Mouse (Mus musculus): ENCODE data around the gene Tldc2. TPM values are rescaled to one million over a fixed set of nuclear protein-coding genes. Genes with fewer than 3 reads are reported as not detected.

The Tldc2 gene
- polyA plus RNA-seq, 1 experiment from 2014 or later = not detected

DNA sequence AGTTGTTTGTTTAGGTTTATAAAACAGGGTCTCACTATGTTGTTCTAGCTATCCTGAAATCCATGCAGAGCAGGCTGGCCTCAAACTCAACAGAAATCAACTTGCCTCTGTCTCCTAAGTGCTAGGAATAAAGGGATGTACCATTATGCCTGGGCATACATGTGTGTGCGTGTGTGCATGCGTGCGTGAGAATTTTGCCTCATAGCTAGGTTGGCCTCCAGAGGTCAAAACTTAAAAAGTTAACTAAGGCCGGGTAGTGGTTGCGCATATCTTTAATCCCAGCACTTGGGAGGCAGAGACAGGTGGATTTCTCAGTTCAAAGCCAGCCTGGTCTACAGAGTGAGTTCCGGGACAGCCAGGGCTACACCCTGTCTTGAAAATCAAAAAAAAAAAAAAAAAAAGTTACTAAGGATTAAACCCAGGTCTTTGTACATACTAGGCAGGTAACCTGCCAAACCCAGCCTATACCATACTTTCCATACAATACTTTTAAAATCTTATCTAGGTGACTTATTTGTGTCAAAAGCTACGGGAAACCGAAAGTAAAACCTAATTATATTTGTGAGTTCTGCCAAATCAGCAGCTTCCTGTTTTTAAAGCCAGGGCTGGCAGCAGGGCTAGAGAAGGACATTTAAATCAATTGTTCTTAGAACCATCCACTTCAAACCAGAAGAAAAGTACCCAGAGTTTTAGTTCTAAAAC is 44.1 kb downstream of the Tldc2 start:
- H3K4me1 ChIP-seq (replicated peaks; ENCODE audit: control insufficient read depth, insufficient read depth, low read length) = peaks cover 11% of the 10 kb centered on the region
- DNase-seq (ENCODE audit: low spot score) (peak; percentile 22), ATAC-seq (replicated peaks; ENCODE audit: low FRiP score) (no peak)
- H3K4me2 ChIP-seq = peak overlapping the region; percentile 41
- 63% methylated on average over 8 of the region's 8 CpGs for WGBS
- H3K27ac ChIP-seq (ENCODE audit: low read depth, low read length) = no peak overlapping the region
- no peaks in the 10 kb centered on the region for H3K9me3 ChIP-seq (ENCODE audit: control insufficient read depth, low read length)
- H3K9ac ChIP-seq (ENCODE audit: low read depth, low read length) = 0 out of 2 replicates have a peak overlapping the region, but pooled peaks have one; percentile 34
- H3K36me3 ChIP-seq (ENCODE audit: control insufficient read depth, insufficient read depth, low read length) = peaks cover 9% of the 10 kb centered on the region; the same call in 1 of the 2 replicates
- peak overlapping the region; percentile 39 for H3K4me3 ChIP-seq (ENCODE audit: low read depth, low read length)
- H3K27me3 ChIP-seq (replicated peaks; ENCODE audit: control insufficient read depth, insufficient read depth, low read length) = no peaks in the 10 kb centered on the region

DNA sequence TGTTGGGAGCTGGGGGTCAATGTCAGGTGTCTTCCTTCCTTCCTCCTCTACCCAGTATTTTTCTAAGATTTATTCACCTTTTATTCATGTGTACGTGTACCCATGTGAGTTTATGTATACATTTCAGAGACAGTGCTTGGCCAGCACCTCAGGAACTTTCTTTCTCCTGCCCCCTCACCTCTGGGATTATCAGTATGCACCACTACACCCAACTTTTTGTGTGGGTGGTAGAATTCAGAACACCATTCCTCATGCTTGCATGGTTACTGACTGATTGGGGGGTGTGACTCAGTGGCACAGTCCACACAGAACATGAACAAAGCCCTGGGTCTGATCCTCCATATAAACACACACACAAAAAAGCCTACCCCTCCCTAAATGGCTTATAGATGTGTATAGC is 45.2 kb downstream of the Tldc2 start:
- Histone ChIP-seq H3K9ac (ENCODE audit: low read depth, low read length) (no peak overlapping the region), H3K4me1 (replicated peaks; ENCODE audit: control insufficient read depth, insufficient read depth, low read length) (peaks cover 11% of the 10 kb centered on the region), H3K27ac (ENCODE audit: low read depth, low read length) (no peak overlapping the region), H3K9me3 (ENCODE audit: control insufficient read depth, low read length) (no peaks in the 10 kb centered on the region), H3K4me2 (no peak overlapping the region; the same call in 1 of the 2 replicates), H3K27me3 (replicated peaks; ENCODE audit: control insufficient read depth, insufficient read depth, low read length) (no peaks in the 10 kb centered on the region), H3K36me3 (ENCODE audit: control insufficient read depth, insufficient read depth, low read length) (peaks cover 6% of the 10 kb centered on the region; the same call in 1 of the 2 replicates), H3K4me3 (ENCODE audit: low read depth, low read length) (no peak overlapping the region)
- DNase-seq (ENCODE audit: low spot score) = peak; percentile 18
- 81% methylated on average over 1 of the region's 1 CpGs for whole genome bisulfite sequencing
- ATAC-seq (replicated peaks; ENCODE audit: low FRiP score) = no peak

GRCm38 (mm10) chr2:157132686-157133540 is 46.1 kb downstream of the Tldc2 start:
- Histone ChIP-seq H3K4me2 (peak overlapping the region; percentile 85; the same call in 1 of the 2 replicates), H3K36me3 (ENCODE audit: control insufficient read depth, insufficient read depth, low read length) (peaks cover 4% of the 10 kb centered on the region; the same call in 1 of the 2 replicates), H3K9ac (ENCODE audit: low read depth, low read length) (no peak overlapping the region), H3K27me3 (replicated peaks; ENCODE audit: control insufficient read depth, insufficient read depth, low read length) (no peaks in the 10 kb centered on the region), H3K4me3 (ENCODE audit: low read depth, low read length) (peak overlapping the region; percentile 19; the same call in 1 of the 2 replicates), H3K27ac (ENCODE audit: low read depth, low read length) (no peak overlapping the region), H3K4me1 (replicated peaks; ENCODE audit: control insufficient read depth, insufficient read depth, low read length) (peaks cover 11% of the 10 kb centered on the region), H3K9me3 (ENCODE audit: control insufficient read depth, low read length) (no peaks in the 10 kb centered on the region)
- 71% methylated on average over 3 of the region's 3 CpGs for WGBS
- ATAC-seq (replicated peaks; ENCODE audit: low FRiP score) (no peak), DNase-seq (ENCODE audit: low spot score) (no peak)

DNA sequence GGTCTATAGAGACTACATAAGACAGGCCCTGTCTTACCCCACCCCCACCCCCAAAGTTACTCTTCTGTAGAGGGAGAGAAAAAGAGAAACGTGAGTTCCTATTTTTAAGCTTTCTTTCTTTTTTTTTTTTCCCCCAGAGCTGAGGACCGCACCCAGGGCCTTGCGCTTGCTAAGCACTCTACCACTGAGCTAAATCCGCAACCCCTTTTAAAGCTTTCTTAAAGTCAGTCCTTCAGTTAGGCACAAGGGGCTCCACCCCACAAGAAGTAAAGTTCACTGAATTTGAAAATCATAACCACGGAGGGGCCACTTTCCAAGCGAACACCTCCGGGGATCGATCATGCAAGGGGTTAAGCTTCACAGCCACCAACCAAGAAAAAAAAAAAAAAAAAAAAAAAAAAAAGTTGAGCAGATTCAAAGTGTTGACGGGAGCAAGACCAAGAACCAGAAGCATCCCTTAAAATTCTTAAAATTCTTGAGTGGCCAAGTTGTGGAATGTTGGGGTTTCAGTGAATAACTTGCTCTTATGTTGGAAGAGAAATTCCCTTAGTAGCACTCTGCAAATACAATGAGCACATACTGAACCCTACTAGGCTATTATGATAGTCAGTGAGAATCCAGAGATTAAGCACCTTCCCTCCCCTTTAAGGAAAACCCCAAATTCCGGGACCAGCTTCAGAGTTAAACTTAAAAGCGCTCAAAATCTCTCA is 47.1 kb downstream of the Tldc2 start:
- Histone ChIP-seq H3K4me3 (ENCODE audit: low read depth, low read length) (peak overlapping the region; percentile 72), H3K4me2 (peak overlapping the region; percentile 85), H3K4me1 (replicated peaks; ENCODE audit: control insufficient read depth, insufficient read depth, low read length) (peaks cover 11% of the 10 kb centered on the region), H3K9ac (ENCODE audit: low read depth, low read length) (peak overlapping the region; percentile 71), H3K36me3 (ENCODE audit: control insufficient read depth, insufficient read depth, low read length) (no peaks in the 10 kb centered on the region), H3K27me3 (replicated peaks; ENCODE audit: control insufficient read depth, insufficient read depth, low read length) (no peaks in the 10 kb centered on the region), H3K9me3 (ENCODE audit: control insufficient read depth, low read length) (no peaks in the 10 kb centered on the region), H3K27ac (ENCODE audit: low read depth, low read length) (peak overlapping the region; percentile 60; the same call in 1 of the 2 replicates)
- ATAC-seq (replicated peaks; ENCODE audit: low FRiP score) (no peak; the same call in 1 of the 2 replicates), DNase-seq (ENCODE audit: low spot score) (no peak)
- WGBS = 13% methylated on average over 11 of the region's 11 CpGs

DNA sequence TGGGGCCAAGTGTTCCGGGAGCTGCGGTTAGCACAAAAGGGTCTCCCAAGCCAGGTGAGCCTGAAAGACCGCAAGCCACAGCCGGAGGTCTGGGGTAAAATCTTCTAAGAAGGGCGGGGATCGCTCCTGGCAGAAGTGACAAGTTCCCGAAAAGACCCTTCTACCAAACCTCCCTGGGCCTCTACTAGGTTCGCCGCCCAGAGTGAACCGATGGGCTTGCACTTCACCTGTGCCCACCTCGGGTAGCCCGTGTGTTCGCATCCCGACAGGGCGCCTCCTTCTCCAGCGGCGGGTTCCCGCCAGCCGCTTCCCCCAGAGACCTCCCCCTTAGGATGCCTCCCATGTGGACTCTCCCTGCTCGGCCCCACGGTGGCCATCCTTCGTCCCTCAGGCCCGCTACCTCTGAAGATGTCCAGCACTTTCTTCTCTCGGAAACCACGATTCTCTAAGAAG is 47.6 kb downstream of the Tldc2 start:
- DNase-seq (ENCODE audit: low spot score) (no peak), ATAC-seq (replicated peaks; ENCODE audit: low FRiP score) (peak; percentile 55)
- peaks cover 11% of the 10 kb centered on the region for H3K4me1 ChIP-seq (replicated peaks; ENCODE audit: control insufficient read depth, insufficient read depth, low read length)
- no peaks in the 10 kb centered on the region for H3K27me3 ChIP-seq (replicated peaks; ENCODE audit: control insufficient read depth, insufficient read depth, low read length)
- peak overlapping the region; percentile 71 for H3K9ac ChIP-seq (ENCODE audit: low read depth, low read length)
- peak overlapping the region; percentile 72 for H3K4me3 ChIP-seq (ENCODE audit: low read depth, low read length)
- no peaks in the 10 kb centered on the region for H3K36me3 ChIP-seq (ENCODE audit: control insufficient read depth, insufficient read depth, low read length)
- no peaks in the 10 kb centered on the region for H3K9me3 ChIP-seq (ENCODE audit: control insufficient read depth, low read length)
- H3K4me2 ChIP-seq = peak overlapping the region; percentile 85
- under 1% methylated on average over 25 of the region's 25 CpGs for WGBS
- peak overlapping the region; percentile 60 for H3K27ac ChIP-seq (ENCODE audit: low read depth, low read length)

DNA sequence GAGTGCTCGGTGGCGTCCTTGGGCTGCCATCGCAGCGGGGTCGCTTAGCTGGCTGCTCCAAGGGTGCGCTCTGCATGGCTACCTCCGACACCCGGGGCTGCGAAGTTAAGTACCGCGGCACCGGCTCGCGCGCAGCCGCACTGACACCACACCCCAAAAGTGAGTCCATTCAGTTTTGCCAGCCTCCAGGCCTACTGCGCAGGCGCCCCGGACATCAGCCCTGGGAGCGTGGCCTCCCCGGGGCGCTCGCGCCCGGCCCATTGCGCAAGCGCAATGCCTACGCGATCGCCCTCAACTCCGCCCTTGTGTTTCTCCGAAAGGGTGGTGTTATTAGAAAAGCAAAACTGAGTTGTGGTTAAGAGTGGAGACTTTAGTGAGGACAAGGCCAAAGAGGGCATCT is 48.2 kb downstream of the Tldc2 start, which contains the start of gene Samhd1:
Samhd1 (minus strand) TSS at position 252 of the 400 bp plus-strand sequence.
- peak within 1 kb of the TSS; percentile 72 for H3K4me3 ChIP-seq (ENCODE audit: low read depth, low read length)
- no peaks in the 10 kb centered on the region for H3K36me3 ChIP-seq (ENCODE audit: control insufficient read depth, insufficient read depth, low read length)
- peak within 1 kb of the TSS; percentile 60 for H3K27ac ChIP-seq (ENCODE audit: low read depth, low read length)
- WGBS = 0% methylated on average over 32 of the region's 32 CpGs
- H3K9me3 ChIP-seq (ENCODE audit: control insufficient read depth, low read length) = no peaks in the 10 kb centered on the region
- peak within 1 kb of the TSS; percentile 85 for H3K4me2 ChIP-seq
- no peaks in the 10 kb centered on the region for H3K27me3 ChIP-seq (replicated peaks; ENCODE audit: control insufficient read depth, insufficient read depth, low read length)
- H3K9ac ChIP-seq (ENCODE audit: low read depth, low read length) = peak within 1 kb of the TSS; percentile 71
- DNase-seq (ENCODE audit: low spot score) = peak; percentile 92
- ATAC-seq (replicated peaks; ENCODE audit: low FRiP score) = peak; percentile 93
- peaks cover 11% of the 10 kb centered on the region for H3K4me1 ChIP-seq (replicated peaks; ENCODE audit: control insufficient read depth, insufficient read depth, low read length)

DNA sequence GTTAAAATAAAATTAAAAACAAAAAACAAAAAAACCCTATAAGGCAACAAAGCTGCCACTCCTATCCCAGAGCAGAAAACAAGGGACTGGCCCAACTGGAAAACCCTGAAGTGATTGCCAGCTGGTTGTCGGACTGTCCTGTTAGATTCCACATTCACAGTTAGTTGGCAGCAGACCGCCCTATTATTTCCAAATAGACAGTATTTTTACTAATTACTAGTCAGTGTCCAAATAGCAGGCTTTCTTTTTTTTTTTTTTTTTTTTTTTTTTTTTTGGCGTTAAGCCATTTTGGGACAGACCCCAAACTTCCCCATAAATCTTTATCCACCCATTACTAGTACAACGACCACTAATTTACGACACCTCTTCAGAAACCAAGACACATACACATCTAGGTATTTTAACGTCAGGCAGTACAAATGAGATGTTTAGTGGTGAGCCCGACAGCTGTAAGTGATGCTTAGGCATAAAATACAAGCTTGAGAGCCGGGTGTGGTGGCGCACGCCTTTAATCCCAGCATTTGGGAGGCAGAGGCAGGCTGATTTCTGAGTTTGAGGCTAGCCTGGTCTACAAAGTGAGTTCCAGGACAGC is 48.8 kb downstream of the Tldc2 start:
- WGBS = 82% methylated on average over 10 of the region's 10 CpGs
- DNase-seq (ENCODE audit: low spot score) (no peak), ATAC-seq (replicated peaks; ENCODE audit: low FRiP score) (no peak)
- Histone ChIP-seq H3K4me2 (peak overlapping the region; percentile 85), H3K4me3 (ENCODE audit: low read depth, low read length) (peak overlapping the region; percentile 72), H3K27ac (ENCODE audit: low read depth, low read length) (peak overlapping the region; percentile 52), H3K4me1 (replicated peaks; ENCODE audit: control insufficient read depth, insufficient read depth, low read length) (peaks cover 11% of the 10 kb centered on the region), H3K9ac (ENCODE audit: low read depth, low read length) (peak overlapping the region; percentile 71), H3K36me3 (ENCODE audit: control insufficient read depth, insufficient read depth, low read length) (no peaks in the 10 kb centered on the region), H3K9me3 (ENCODE audit: control insufficient read depth, low read length) (no peaks in the 10 kb centered on the region), H3K27me3 (replicated peaks; ENCODE audit: control insufficient read depth, insufficient read depth, low read length) (no peaks in the 10 kb centered on the region)

DNA sequence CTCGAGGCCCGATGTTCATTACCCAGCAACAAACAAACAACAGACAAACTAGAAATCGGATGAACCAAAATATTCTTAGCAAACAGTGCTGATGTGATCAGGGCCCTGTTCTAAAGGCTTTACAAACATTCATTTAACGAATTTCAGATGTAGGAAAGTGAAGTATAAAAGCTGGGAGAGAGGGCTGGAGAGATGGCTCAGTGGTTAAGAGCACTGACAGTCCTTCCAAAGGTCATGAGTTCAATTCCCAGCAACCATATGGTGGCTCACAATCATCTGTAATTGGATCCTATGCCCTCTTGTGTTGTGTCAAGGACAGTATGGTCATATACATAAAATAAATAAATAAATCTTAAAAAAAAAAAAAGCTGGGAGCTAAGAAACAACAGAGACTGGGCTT is 49.3 kb downstream of the Tldc2 start:
- no peaks in the 10 kb centered on the region for H3K27me3 ChIP-seq (replicated peaks; ENCODE audit: control insufficient read depth, insufficient read depth, low read length)
- DNase-seq (ENCODE audit: low spot score) (no peak), ATAC-seq (replicated peaks; ENCODE audit: low FRiP score) (no peak)
- no peak overlapping the region for H3K9ac ChIP-seq (ENCODE audit: low read depth, low read length)
- H3K27ac ChIP-seq (ENCODE audit: low read depth, low read length) = no peak overlapping the region
- H3K4me2 ChIP-seq = no peak overlapping the region
- peaks cover 11% of the 10 kb centered on the region for H3K4me1 ChIP-seq (replicated peaks; ENCODE audit: control insufficient read depth, insufficient read depth, low read length)
- 87% methylated on average over 4 of the region's 4 CpGs for WGBS
- no peaks in the 10 kb centered on the region for H3K36me3 ChIP-seq (ENCODE audit: control insufficient read depth, insufficient read depth, low read length)
- H3K4me3 ChIP-seq (ENCODE audit: low read depth, low read length) = no peak overlapping the region
- H3K9me3 ChIP-seq (ENCODE audit: control insufficient read depth, low read length) = no peaks in the 10 kb centered on the region

All from liver, embryonic 11.5 days (tissue).